Mouse (Mus musculus) midbrain, embryonic 11.5 days (tissue): ENCODE data around the gene Ccdc155. TPM values are rescaled to one million over a fixed set of nuclear protein-coding genes. Genes with fewer than 3 reads are reported as not detected.
A peak's percentile ranks its signal among the peaks of the same experiment; 100 is the strongest.

ENCODE experiments used
- ATAC-seq: fragments of 200-750 bp; cut with Nextera tagmentation; 2 replicates; pipeline ENCODE4 v1.8.0; 2017; ENCODE audit warnings: moderate TSS enrichment, moderate library complexity; ENCODE audit not compliant: low FRiP score
- DNase-seq: peaks from one replicate; pipeline ENCODE4 v3.0.0; 2015; ENCODE audit warnings: low spot score; ENCODE audit errors: missing footprints
- H3K27ac ChIP-seq: fragments of 300-500 bp; sonication (generic); 2 replicates; pipeline ENCODE4 v1.5.1; 2014; ENCODE audit warnings: low read depth, low read length
- H3K27me3 ChIP-seq: fragments of 300-500 bp; sonication (generic); 2 replicates; pipeline ENCODE4 v1.6.1; 2014; ENCODE audit warnings: mild to moderate bottlenecking, low read length, moderate library complexity, mixed read lengths; ENCODE audit not compliant: control insufficient read depth, insufficient read depth
- H3K36me3 ChIP-seq: fragments of 300-500 bp; sonication (generic); 2 replicates; pipeline ENCODE4 v1.6.1; 2014; ENCODE audit warnings: mild to moderate bottlenecking, low read length, moderate library complexity, mixed read lengths; ENCODE audit not compliant: control insufficient read depth, insufficient read depth
- H3K4me1 ChIP-seq: fragments of 300-500 bp; sonication (generic); 2 replicates; pipeline ENCODE4 v1.6.1; 2014; ENCODE audit warnings: low read length; ENCODE audit not compliant: control insufficient read depth, insufficient read depth
- H3K4me2 ChIP-seq: fragments of 300-500 bp; sonication (generic); 2 replicates; pipeline ENCODE4 v1.6.1; 2014; ENCODE audit warnings: mild to moderate bottlenecking, moderate library complexity
- H3K4me3 ChIP-seq: fragments of 300-500 bp; sonication (generic); 2 replicates; pipeline ENCODE4 v1.5.1; 2014; ENCODE audit warnings: low read depth, low read length
- H3K9ac ChIP-seq: fragments of 300-500 bp; sonication (generic); 2 replicates; pipeline ENCODE4 v1.6.1; 2014; ENCODE audit warnings: low read length
- H3K9me3 ChIP-seq: fragments of 300-500 bp; sonication (generic); 2 replicates; pipeline ENCODE4 v1.6.1; 2016; ENCODE audit warnings: low read length; ENCODE audit not compliant: control insufficient read depth
- WGBS: fragments of 180-500 bp; shearing (Covaris S2); extraction: QIAGEN DNeasy Blood & Tissue Kit; methylation state at CpG from one replicate; pipeline ENCODE4 v1.1.7; 2014; 5-methylcytosine and 5-hydroxymethylcytosine counted together
- microRNA-seq: library from miRNA; unstranded; fragments of <30 nt; microRNA quantifications from one replicate; pipeline ENCODE4, GENCODE M21; 2017
- polyA plus RNA-seq: library from polyadenylated mRNA; unstranded; fragments of >200 nt; fragmentation: Nextera tagmentation; extraction: Ambion mirVana; gene quantifications from 2 replicates; pipeline ENCODE4 v1.2.1, GENCODE M21; 2014

The Ccdc155 gene
- polyA plus RNA-seq, 1 experiment from 2014 or later = 0.86 TPM

GRCm38 (mm10) chr7:45138403-45138802 lies 66.3 kb downstream of the Ccdc155 start:
- peaks cover 9% of the 10 kb centered on the region; the same call in 1 of the 2 replicates for H3K27me3 ChIP-seq
- no peaks in the 10 kb centered on the region; the same call in 1 of the 2 replicates for H3K4me1 ChIP-seq
- H3K27ac ChIP-seq = no peak overlapping the region
- H3K4me2 ChIP-seq = no peak overlapping the region
- H3K9ac ChIP-seq = no peak overlapping the region
- H3K4me3 ChIP-seq = no peak overlapping the region
- H3K9me3 ChIP-seq = no peaks in the 10 kb centered on the region
- DNase-seq (no peak), ATAC-seq (no peak)
- WGBS = 90% methylated on average over 1 of the region's 1 CpGs
- H3K36me3 ChIP-seq = no peaks in the 10 kb centered on the region; the same call in 1 of the 2 replicates

- Histone ChIP-seq H3K27me3 (peaks cover 9% of the 10 kb centered on the region; the same call in 1 of the 2 replicates), H3K4me2 (no peak overlapping the region), H3K4me1 (no peaks in the 10 kb centered on the region; the same call in 1 of the 2 replicates), H3K9ac (no peak overlapping the region; the same call in 1 of the 2 replicates), H3K4me3 (no peak overlapping the region), H3K36me3 (no peaks in the 10 kb centered on the region), H3K9me3 (no peaks in the 10 kb centered on the region), H3K27ac (no peak overlapping the region; the same call in 1 of the 2 replicates)
- no peak for DNase-seq
- ATAC-seq = no peak
- 83% methylated on average over 12 of the region's 12 CpGs for WGBS
These were observed 67.3 kb downstream of the Ccdc155 start for GRCm38 (mm10) chr7:45137171-45138006.

GRCm38 (mm10) chr7:45135993-45136567 lies 68.6 kb downstream of the Ccdc155 start, which contains the start of the genes Gm45713 and Flt3l:
Gene Gm45713 (minus strand): TSS chr7:45136231.
Gene Flt3l (minus strand): TSS chr7:45136432.
- Histone ChIP-seq H3K27me3 (peaks cover 9% of the 10 kb centered on the region; the same call in 1 of the 2 replicates), H3K36me3 (no peaks in the 10 kb centered on the region), H3K9ac (peak within 1 kb of the TSS; percentile 59), H3K4me2 (peak within 1 kb of the TSS; percentile 69), H3K27ac (no peak within 1 kb of the TSS; the same call in 1 of the 2 replicates), H3K9me3 (no peaks in the 10 kb centered on the region), H3K4me3 (peak within 1 kb of the TSS; percentile 46), H3K4me1 (no peaks in the 10 kb centered on the region; the same call in 1 of the 2 replicates)
- DNase-seq (peak; percentile 99), ATAC-seq (peak; percentile 81)
- WGBS = 6% methylated on average over 29 of the region's 29 CpGs

GRCm38 (mm10) chr7:45135370-45135769 lies 69.3 kb downstream of the Ccdc155 start:
- Histone ChIP-seq H3K4me1 (no peaks in the 10 kb centered on the region; the same call in 1 of the 2 replicates), H3K36me3 (no peaks in the 10 kb centered on the region), H3K9me3 (no peaks in the 10 kb centered on the region), H3K9ac (no peak overlapping the region; the same call in 1 of the 2 replicates), H3K27me3 (peaks cover 9% of the 10 kb centered on the region; the same call in 1 of the 2 replicates), H3K4me3 (no peak overlapping the region; the same call in 1 of the 2 replicates), H3K4me2 (no peak overlapping the region), H3K27ac (no peak overlapping the region)
- ATAC-seq (no peak), DNase-seq (no peak)
- 74% methylated on average over 3 of the region's 3 CpGs for WGBS

- ATAC-seq (peak; percentile 23; the same call in 1 of the 2 replicates), DNase-seq (no peak)
- Histone ChIP-seq H3K27me3 (peaks cover 9% of the 10 kb centered on the region; the same call in 1 of the 2 replicates), H3K27ac (no peak overlapping the region), H3K9me3 (no peaks in the 10 kb centered on the region), H3K4me2 (no peak overlapping the region), H3K9ac (no peak overlapping the region), H3K4me1 (peaks cover 3% of the 10 kb centered on the region), H3K36me3 (no peaks in the 10 kb centered on the region), H3K4me3 (no peak overlapping the region)
- WGBS = 12% methylated on average over 12 of the region's 12 CpGs
These were observed 70.1 kb downstream of the Ccdc155 start for GRCm38 (mm10) chr7:45134544-45135026.

Small RNA genes within 50 kb of the gene (microRNA-seq; reads per million reads assigned to microRNA genes)
- gene Mir7055 = not detected

Other genes starting within 250 kb of the Ccdc155 start
- gene Cpt1c, start 230.0 kb downstream of the Ccdc155 start, polyA plus RNA-seq = 20.8 and 21.8 TPM in 2 replicates
- 276 and 281 TPM in 2 replicates for gene Prmt1, start 218.3 kb downstream of the Ccdc155 start, polyA plus RNA-seq
- gene Irf3, start 207.2 kb downstream of the Ccdc155 start, polyA plus RNA-seq = 55.6 and 65.9 TPM in 2 replicates
- 56.0 and 62.2 TPM in 2 replicates for gene Bcl2l12, start 206.2 kb downstream of the Ccdc155 start, polyA plus RNA-seq
- 43.6 and 44.4 TPM in 2 replicates for gene Scaf1, start 188.5 kb downstream of the Ccdc155 start, polyA plus RNA-seq
- gene Rras, start 186.9 kb downstream of the Ccdc155 start, polyA plus RNA-seq = 18.6 and 22.2 TPM in 2 replicates
- gene Prr12, start 152.0 kb downstream of the Ccdc155 start, polyA plus RNA-seq = 9.6 and 12.2 TPM in 2 replicates
- gene Nosip, start 142.5 kb downstream of the Ccdc155 start, polyA plus RNA-seq = 53.2 and 56.7 TPM in 2 replicates
- gene Prrg2, start 142.2 kb downstream of the Ccdc155 start, polyA plus RNA-seq = 12.7 and 13.5 TPM in 2 replicates
- gene Rcn3, start 112.7 kb downstream of the Ccdc155 start, polyA plus RNA-seq = 121 and 123 TPM in 2 replicates
- 16.1 and 18.3 TPM in 2 replicates for gene Fcgrt, start 101.0 kb downstream of the Ccdc155 start, polyA plus RNA-seq
- 1,376 and 1,392 TPM in 2 replicates for gene Rps11, start 80.5 kb downstream of the Ccdc155 start, polyA plus RNA-seq
- gene Rpl13a, start 76.1 kb downstream of the Ccdc155 start, polyA plus RNA-seq = 1,212 and 1,290 TPM in 2 replicates
- 0.17 and 0.60 TPM in 2 replicates for gene Gm45713, start 68.7 kb downstream of the Ccdc155 start, polyA plus RNA-seq
- gene Flt3l, start 68.5 kb downstream of the Ccdc155 start, polyA plus RNA-seq = 0.40 and 0.97 TPM in 2 replicates
- gene Pih1d1, start 50.6 kb downstream of the Ccdc155 start, polyA plus RNA-seq = 104 and 105 TPM in 2 replicates
- gene Aldh16a1, start 50.3 kb downstream of the Ccdc155 start, polyA plus RNA-seq = 22.0 and 25.7 TPM in 2 replicates
- 0.40 and 0.51 TPM in 2 replicates for gene Slc17a7, start 40.9 kb downstream of the Ccdc155 start, polyA plus RNA-seq
- not detected in 2 replicates for gene Gfy, start 25.3 kb downstream of the Ccdc155 start, polyA plus RNA-seq
- 0.53 and 0.63 TPM in 2 replicates for gene Pth2, start 23.9 kb downstream of the Ccdc155 start, polyA plus RNA-seq
- gene Dkkl1, start 7.3 kb upstream of the Ccdc155 start, polyA plus RNA-seq = 0.81 and 1.2 TPM in 2 replicates
- 241 and 253 TPM in 2 replicates for gene Tead2, start 10.9 kb upstream of the Ccdc155 start, polyA plus RNA-seq
- gene Cd37, start 34.2 kb upstream of the Ccdc155 start, polyA plus RNA-seq = 0.81 and 0.97 TPM in 2 replicates
- not detected in 2 replicates for gene Slc6a16, start 36.2 kb upstream of the Ccdc155 start, polyA plus RNA-seq
- gene Slc6a21, start 72.6 kb upstream of the Ccdc155 start, polyA plus RNA-seq = not detected in 2 replicates
- 4.4 and 6.1 TPM in 2 replicates for gene Trpm4, start 128.9 kb upstream of the Ccdc155 start, polyA plus RNA-seq
- gene Hrc, start 130.4 kb upstream of the Ccdc155 start, polyA plus RNA-seq = 0.11 and 0.19 TPM in 2 replicates
- 7.7 and 8.1 TPM in 2 replicates for gene Ppfia3, start 162.1 kb upstream of the Ccdc155 start, polyA plus RNA-seq
- 0.75 and 1.2 TPM in 2 replicates for gene Lin7b, start 165.7 kb upstream of the Ccdc155 start, polyA plus RNA-seq
- gene Snrnp70, start 190.8 kb upstream of the Ccdc155 start, polyA plus RNA-seq = 62.0 and 70.9 TPM in 2 replicates
- not detected in 2 replicates for gene Kcna7, start 200.8 kb upstream of the Ccdc155 start, polyA plus RNA-seq
- 0.23 and 0.44 TPM in 2 replicates for gene Ntf5, start 208.8 kb upstream of the Ccdc155 start, polyA plus RNA-seq
- gene Lhb, start 215.9 kb upstream of the Ccdc155 start, polyA plus RNA-seq = not detected in 2 replicates
- 26.5 and 26.8 TPM in 2 replicates for gene Gys1, start 230.0 kb upstream of the Ccdc155 start, polyA plus RNA-seq
- 168 and 171 TPM in 2 replicates for gene Ruvbl2, start 233.2 kb upstream of the Ccdc155 start, polyA plus RNA-seq